Mouse (Mus musculus): ENCODE data around the gene Ptpro.

GRCm38 (mm10) chr6:137318242-137318861, 66.2 kb downstream of the Ptpro start:
- TF ChIP-seq POLR2A (IDR thresholded peaks at IDR 0.05; ENCODE audit: control insufficient read depth, extremely low read depth, insufficient read depth, low read length, poor library complexity) (no peak), CTCF (IDR thresholded peaks at IDR 0.05; ENCODE audit: borderline replicate concordance, control insufficient read depth, extremely low read depth, insufficient read depth, low read length, poor library complexity) (no peak)
